Mouse (Mus musculus) small intestine, adult 2 months (tissue): ENCODE data around the gene Angptl8.

Experiments
- CTCF ChIP-seq: fragments of 200-500 bp; IDR thresholded peaks from 2 replicates; pipeline ENCODE4 v1.5.1; 2012; ENCODE audit warnings: low read depth, mild to moderate bottlenecking, control low read depth, inconsistent platforms, low read length, moderate library complexity, mixed read lengths; ENCODE audit not compliant: insufficient replicate concordance, insufficient read length; ENCODE audit errors: extremely low read depth
- POLR2A ChIP-seq: fragments of 200-500 bp; IDR thresholded peaks from 2 replicates; pipeline ENCODE4 v1.6.1; 2012; ENCODE audit warnings: low read depth, mild to moderate bottlenecking, control low read depth, inconsistent platforms, low read length, moderate library complexity

- no peak for TF ChIP-seq CTCF
- peak; percentile 52; the same call in 1 of the 2 replicates for TF ChIP-seq POLR2A
Observed at GRCm38 (mm10) chr9:21798345-21799009, 36.8 kb upstream of the Angptl8 start, which contains the start of gene Kank2.
